In genomic region chr12:64916735-64917134, GRCm38 (mm10) we compare ENCODE assay signal across 14 mouse cellular contexts.
"Had no signal": no experiment of that assay in that cellular context is flagged by ENCODE, and none has a peak within 500 bp of the region (broad histone marks: within the 10 kb centered on the region; RNA-seq: fewer than 3 reads in every experiment).

No protein-coding gene starts in this region.

- H3K27me3 ChIP-seq: intestine, embryonic 15.5 days; limb, embryonic 13.5 days; neural tube, embryonic 13.5 days; stomach, embryonic 15.5 days had no signal

- H3K4me3 ChIP-seq: liver, embryonic 13.5 days had no signal

- H3K9ac ChIP-seq: intestine, embryonic 15.5 days; limb, embryonic 13.5 days; liver, embryonic 13.5 days; neural tube, embryonic 13.5 days; stomach, embryonic 15.5 days had no signal

- DNase-seq: kidney, adult 18-20 months; kidney, postnatal 10 days; kidney, postnatal 4 days; left cerebral cortex, postnatal 4 days; liver, embryonic 13.5 days; lung, adult 18-20 months; right cerebral cortex, postnatal 14 days; thymus, adult 2 months; thymus, postnatal 25 days had no signal

- H3K4me1 ChIP-seq: intestine, embryonic 15.5 days; limb, embryonic 13.5 days; stomach, embryonic 15.5 days had no signal

- H3K9me3 ChIP-seq: intestine, embryonic 15.5 days; limb, embryonic 13.5 days; liver, embryonic 13.5 days; neural tube, embryonic 13.5 days; stomach, embryonic 15.5 days had no signal

- H3K36me3 ChIP-seq: intestine, embryonic 15.5 days; liver, embryonic 13.5 days had no signal

- H3K27ac ChIP-seq: intestine, embryonic 15.5 days; layer of hippocampus, adult 2 months; limb, embryonic 13.5 days; liver, embryonic 13.5 days; neural tube, embryonic 13.5 days; stomach, embryonic 15.5 days had no signal
